Mouse (Mus musculus) adrenal gland, postnatal 10 days (tissue): ENCODE measurements around the gene Xpnpep3. TPM values are rescaled to one million over a fixed set of nuclear protein-coding genes. Genes with fewer than 3 reads are reported as not detected.
"Not testable (repeated sequence)": the region's sequence is repeated elsewhere in the genome, so short reads cannot be mapped to it uniquely, and the experiment has no call there.

Experiments used
- DNase-seq: peaks from one replicate; pipeline ENCODE4 v3.0.0; 2021; ENCODE audit warnings: mixed read lengths
- total RNA-seq, 2 experiments: library from RNA; stranded (reverse); gene quantifications; 2 replicates each; pipeline ENCODE4 v1.2.3; 2021

Gene Xpnpep3
- total RNA-seq, 2 experiments from 2014 or later, result 22.5 to 24.2 TPM

DNA sequence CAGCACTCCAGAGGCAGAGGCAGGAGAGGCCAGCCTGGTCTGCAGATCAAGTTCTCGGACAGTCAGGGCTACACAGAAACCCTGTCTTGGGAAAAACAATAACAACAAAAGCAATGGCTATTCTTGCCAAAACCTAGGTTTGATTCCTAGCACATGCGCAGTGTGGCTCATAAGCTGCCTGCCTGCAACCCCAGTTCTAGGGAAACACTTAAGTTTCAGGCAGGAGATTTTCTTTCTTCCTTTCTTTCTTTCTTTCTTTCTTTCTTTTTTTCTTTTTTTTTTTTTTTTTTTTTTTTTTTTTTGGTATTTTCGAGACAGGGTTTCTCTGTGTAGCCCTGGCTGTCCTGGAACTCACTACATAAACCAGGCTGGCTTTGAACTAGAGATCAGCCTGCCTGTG, 80.3 kb downstream of the Xpnpep3 start:
- DNase-seq, result not testable (repeated sequence)

DNA sequence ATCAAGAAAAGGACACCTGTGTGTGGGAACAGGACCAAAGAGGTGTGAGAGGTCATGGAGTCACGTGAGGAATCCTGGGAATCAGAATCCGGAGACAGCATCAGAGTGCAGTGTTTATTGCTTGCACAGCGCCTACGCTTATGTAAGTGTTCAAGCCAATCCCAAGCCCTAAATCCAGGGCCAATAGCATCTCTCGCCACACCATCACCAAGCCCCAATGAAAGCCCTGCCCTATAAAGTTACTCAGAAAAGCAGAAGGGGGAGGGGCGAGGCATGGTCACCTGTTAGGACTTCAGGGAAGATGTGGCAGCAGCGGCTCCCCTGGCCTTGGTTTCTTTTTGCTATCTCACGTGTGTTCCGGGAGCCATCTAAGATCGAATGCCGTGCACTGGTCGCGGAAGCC, 81.0 kb downstream of the Xpnpep3 start:
- DNase-seq, result peak; percentile 42

- DNase-seq, result no peak
Measured at GRCm38 (mm10) chr15:81482966-81483365, 83.0 kb downstream of the Xpnpep3 start.

GRCm38 (mm10) chr15:81483691-81484090, 83.8 kb downstream of the Xpnpep3 start:
- no peak for DNase-seq

- peak; percentile 51 for DNase-seq
Measured at GRCm38 (mm10) chr15:81485483-81485882, 85.5 kb downstream of the Xpnpep3 start.

DNA sequence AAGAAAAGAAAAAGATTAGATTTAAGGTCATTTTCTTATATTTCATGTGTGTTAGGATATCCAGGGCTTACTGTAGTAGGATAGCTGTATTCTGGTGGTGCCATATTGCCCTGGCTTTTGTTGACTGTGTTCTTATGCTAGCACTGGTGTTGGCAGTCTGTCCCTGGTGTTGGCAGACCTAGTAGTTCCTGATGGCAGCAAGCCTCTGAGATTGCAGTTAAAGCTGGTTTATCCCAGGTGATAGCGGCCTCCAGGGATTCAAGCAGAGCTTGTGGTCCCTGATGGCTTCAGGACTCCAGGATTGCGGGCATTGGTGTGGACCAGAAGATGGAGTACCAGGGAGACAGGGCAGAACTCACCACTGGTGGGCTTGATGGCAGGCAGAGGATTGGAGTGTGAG, 103.5 kb downstream of the Xpnpep3 start:
- peak; percentile 65 for DNase-seq

- DNase-seq, result no peak
Measured at GRCm38 (mm10) chr15:81503995-81504394, 104.1 kb downstream of the Xpnpep3 start.

Other genes with a start within 250 kb of the Xpnpep3 start
- 10 to 100 TPM; 23.7 to 26.2 TPM for gene Mrtfa, start 209.4 kb upstream of the Xpnpep3 start, total RNA-seq
- gene Mchr1, start 164.6 kb upstream of the Xpnpep3 start, total RNA-seq, result under 1 TPM; 0.18 to 0.61 TPM
- gene Slc25a17, start 39.3 kb upstream of the Xpnpep3 start, total RNA-seq, result 100 to 1,000 TPM; 105 to 131 TPM
- gene St13, start 61 bp upstream of the Xpnpep3 start, total RNA-seq, result 100 to 1,000 TPM; 172 to 192 TPM
- gene Dnajb7, start 8.2 kb downstream of the Xpnpep3 start, total RNA-seq, result not detected
- 100 to 1,000 TPM; 132 to 145 TPM for gene Rbx1, start 66.2 kb downstream of the Xpnpep3 start, total RNA-seq
- 10 to 100 TPM; 51.0 to 68.6 TPM for gene Ep300, start 185.2 kb downstream of the Xpnpep3 start, total RNA-seq